Mouse (Mus musculus) liver, embryonic 15.5 days (tissue): ENCODE measurements around the gene Zfp658. TPM values are rescaled to one million over a fixed set of nuclear protein-coding genes. Genes with fewer than 3 reads are reported as not detected.
A peak's percentile ranks its signal among the peaks of the same experiment; 100 is the strongest.

ENCODE experiments used
- ATAC-seq: fragments of 200-750 bp; cut with Nextera tagmentation; 2 replicates; pipeline ENCODE4 v1.8.0; 2017; ENCODE audit warnings: moderate number of reproducible peaks, mild to moderate bottlenecking, moderate library complexity; ENCODE audit not compliant: insufficient read depth
- H3K27ac ChIP-seq: fragments of 300-500 bp; sonication (generic); replicated peaks from 2 replicates; pipeline ENCODE4 v1.5.1; 2015; ENCODE audit warnings: mild to moderate bottlenecking, inconsistent platforms
- H3K27me3 ChIP-seq: fragments of 300-500 bp; sonication (generic); 2 replicates; pipeline ENCODE4 v1.6.1; 2015; ENCODE audit warnings: mild to moderate bottlenecking, inconsistent platforms
- H3K36me3 ChIP-seq: fragments of 300-500 bp; sonication (generic); replicated peaks from 2 replicates; pipeline ENCODE4 v1.6.1; 2015; ENCODE audit warnings: moderate library complexity, mild to moderate bottlenecking, inconsistent platforms
- H3K4me1 ChIP-seq: fragments of 300-500 bp; sonication (generic); replicated peaks from 2 replicates; pipeline ENCODE4 v1.6.1; 2015; ENCODE audit warnings: inconsistent platforms
- H3K4me2 ChIP-seq: fragments of 300-500 bp; sonication (generic); 2 replicates; pipeline ENCODE4 v1.6.1; 2015; ENCODE audit warnings: moderate library complexity, mild to moderate bottlenecking, inconsistent platforms
- H3K4me3 ChIP-seq: fragments of 300-500 bp; sonication (generic); replicated peaks from 2 replicates; pipeline ENCODE4 v1.5.1; 2015; ENCODE audit warnings: mild to moderate bottlenecking, inconsistent platforms
- H3K9ac ChIP-seq: fragments of 300-500 bp; sonication (generic); 2 replicates; pipeline ENCODE4 v1.6.1; 2015; ENCODE audit warnings: moderate library complexity, mild to moderate bottlenecking, inconsistent platforms
- H3K9me3 ChIP-seq: fragments of 300-500 bp; sonication (generic); replicated peaks from 2 replicates; pipeline ENCODE4 v1.6.1; 2016; ENCODE audit warnings: inconsistent platforms
- WGBS: fragments of 180-500 bp; shearing (Covaris S2); methylation state at CpG from one replicate; pipeline ENCODE4 v1.1.7; 2015; ENCODE audit warnings: mixed read lengths; ENCODE audit not compliant: insufficient replicate concordance; 5-methylcytosine and 5-hydroxymethylcytosine counted together
- polyA plus RNA-seq: library from polyadenylated mRNA; unstranded; fragments of >200 nt; fragmentation: Nextera tagmentation; extraction: Ambion mirVana; gene quantifications from 2 replicates; pipeline ENCODE4 v1.2.1, GENCODE M21; 2015

The Zfp658 gene
- 0.18 and 0.22 TPM in 2 replicates for polyA plus RNA-seq

- Histone ChIP-seq H3K27ac (0 out of 2 replicates have a peak within 1 kb of the TSS, but pooled peaks have one; percentile 41), H3K36me3 (no peaks in the 10 kb centered on the region), H3K9me3 (no peaks in the 10 kb centered on the region), H3K9ac (peak within 1 kb of the TSS; percentile 32; the same call in 1 of the 2 replicates), H3K4me2 (peak within 1 kb of the TSS; percentile 77), H3K4me3 (peak within 1 kb of the TSS; percentile 59), H3K4me1 (0 out of 2 replicates have a peak, but pooled peaks cover 2% of the 10 kb centered on the region), H3K27me3 (no peaks in the 10 kb centered on the region)
- peak; percentile 60 for ATAC-seq
- WGBS, result under 1% methylated on average over 27 of the region's 27 CpGs
These were observed at the start of gene Zfp658 for GRCm38 (mm10) chr7:43562006-43562633. TSS of gene Zfp658 (plus strand) at chr7:43562256.

GRCm38 (mm10) chr7:43512519-43512918 lies 49.5 kb upstream of the Zfp658 start:
- H3K9ac ChIP-seq, result no peak overlapping the region
- H3K27me3 ChIP-seq, result no peaks in the 10 kb centered on the region
- H3K4me3 ChIP-seq, result no peak overlapping the region
- WGBS, result 63% methylated on average over 4 of the region's 4 CpGs
- no peaks in the 10 kb centered on the region for H3K36me3 ChIP-seq
- H3K4me2 ChIP-seq, result no peak overlapping the region
- H3K27ac ChIP-seq, result no peak overlapping the region
- no peaks in the 10 kb centered on the region for H3K4me1 ChIP-seq
- H3K9me3 ChIP-seq, result no peaks in the 10 kb centered on the region
- ATAC-seq, result no peak

- no peak for ATAC-seq
- Histone ChIP-seq H3K4me1 (no peaks in the 10 kb centered on the region), H3K4me2 (no peak overlapping the region), H3K36me3 (no peaks in the 10 kb centered on the region), H3K4me3 (no peak overlapping the region), H3K9ac (no peak overlapping the region), H3K27ac (no peak overlapping the region), H3K9me3 (no peaks in the 10 kb centered on the region), H3K27me3 (no peaks in the 10 kb centered on the region)
- WGBS, result 51% methylated on average over 5 of the region's 5 CpGs
These were observed 47.0 kb upstream of the Zfp658 start for GRCm38 (mm10) chr7:43515076-43515475.

GRCm38 (mm10) chr7:43518341-43518740 lies 43.7 kb upstream of the Zfp658 start:
- 69% methylated on average over 15 of the region's 15 CpGs for WGBS
- no peak for ATAC-seq
- no peak overlapping the region for H3K4me2 ChIP-seq

DNA sequence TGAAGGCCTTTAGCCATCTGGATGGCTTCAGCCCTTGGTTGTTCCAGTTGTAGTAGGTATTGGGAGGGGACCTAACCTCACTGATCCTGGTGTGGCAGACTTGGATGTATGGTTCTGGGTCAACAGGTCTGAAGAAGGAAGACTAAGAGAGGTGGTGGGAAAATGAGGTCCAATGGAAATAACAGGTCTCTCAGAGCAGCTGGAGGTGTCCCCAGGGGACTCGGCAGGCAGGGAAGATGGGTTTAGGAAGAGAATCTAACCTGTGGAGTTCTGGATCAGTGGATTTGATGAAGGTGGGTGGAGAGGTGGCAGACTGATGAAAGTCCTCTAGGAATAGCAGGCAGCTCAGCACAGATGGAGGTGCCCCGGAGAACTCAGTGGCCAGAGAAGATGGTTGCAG lies 39.3 kb upstream of the Zfp658 start:
- 71% methylated on average over 2 of the region's 2 CpGs for WGBS
- H3K9me3 ChIP-seq, result no peaks in the 10 kb centered on the region
- H3K4me3 ChIP-seq, result no peak overlapping the region
- no peak overlapping the region for H3K4me2 ChIP-seq
- no peaks in the 10 kb centered on the region for H3K36me3 ChIP-seq
- no peaks in the 10 kb centered on the region for H3K27me3 ChIP-seq
- no peak for ATAC-seq
- H3K4me1 ChIP-seq, result no peaks in the 10 kb centered on the region
- no peak overlapping the region for H3K27ac ChIP-seq
- H3K9ac ChIP-seq, result no peak overlapping the region

More at GRCm38 (mm10) chr7:43518341-43518740, 43.7 kb upstream of the Zfp658 start:
- Histone ChIP-seq H3K36me3 (no peaks in the 10 kb centered on the region), H3K27me3 (no peaks in the 10 kb centered on the region), H3K9ac (no peak overlapping the region), H3K9me3 (no peaks in the 10 kb centered on the region), H3K4me3 (no peak overlapping the region), H3K27ac (no peak overlapping the region), H3K4me1 (no peaks in the 10 kb centered on the region)

DNA sequence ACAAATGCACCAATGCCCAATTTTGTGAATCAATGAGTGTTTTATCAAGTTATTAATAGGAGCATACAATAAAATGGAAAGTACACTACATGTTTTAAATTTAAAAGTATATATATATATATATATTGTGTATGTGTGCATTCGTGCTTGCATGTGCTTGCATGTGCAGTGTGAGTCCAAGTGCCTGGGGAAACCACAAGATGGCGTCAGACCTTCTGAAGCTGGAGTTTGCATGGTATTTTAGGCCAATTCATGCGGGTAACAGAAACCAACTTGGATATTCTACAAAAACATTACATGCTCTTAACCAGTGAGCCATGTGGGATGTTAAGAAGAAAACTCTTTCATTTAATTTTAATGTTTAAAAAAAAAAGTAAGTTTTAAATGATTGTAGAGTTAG lies 36.7 kb upstream of the Zfp658 start:
- H3K4me2 ChIP-seq, result no peak overlapping the region
- H3K4me3 ChIP-seq, result no peak overlapping the region
- ATAC-seq, result no peak
- H3K36me3 ChIP-seq, result no peaks in the 10 kb centered on the region
- no peak overlapping the region for H3K9ac ChIP-seq
- H3K9me3 ChIP-seq, result no peaks in the 10 kb centered on the region
- 27% methylated on average over 3 of the region's 3 CpGs for WGBS
- H3K4me1 ChIP-seq, result no peaks in the 10 kb centered on the region
- no peak overlapping the region for H3K27ac ChIP-seq
- no peaks in the 10 kb centered on the region for H3K27me3 ChIP-seq

DNA sequence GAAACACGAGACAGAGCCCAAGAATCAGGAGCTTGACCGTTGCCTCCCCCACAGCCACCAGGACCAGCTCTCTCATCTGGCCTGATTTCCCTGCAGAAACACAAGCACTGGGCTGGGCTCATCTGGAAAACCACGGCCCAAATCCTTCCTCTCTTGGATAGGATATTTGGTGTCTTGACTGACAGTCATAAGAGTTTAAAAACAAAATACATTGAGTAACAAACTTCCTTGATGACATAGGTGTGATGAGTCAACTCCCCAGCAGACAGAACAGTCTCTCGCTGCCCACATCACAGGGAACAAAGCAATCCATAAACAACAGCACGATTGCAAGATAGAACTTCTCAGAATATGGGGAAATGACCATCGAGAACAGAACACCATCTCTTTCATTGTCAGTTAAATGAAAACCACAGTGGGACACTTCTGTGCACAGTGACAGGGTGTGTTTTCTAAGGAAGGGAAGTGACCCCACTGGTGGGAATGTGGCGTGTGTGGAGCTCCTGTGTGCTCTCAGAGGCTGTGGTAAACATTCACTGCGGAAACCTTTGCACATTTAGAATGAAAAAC lies 31.8 kb upstream of the Zfp658 start:
- Histone ChIP-seq H3K4me1 (no peaks in the 10 kb centered on the region), H3K9ac (no peak overlapping the region), H3K27ac (no peak overlapping the region), H3K36me3 (no peaks in the 10 kb centered on the region), H3K9me3 (no peaks in the 10 kb centered on the region), H3K27me3 (no peaks in the 10 kb centered on the region), H3K4me3 (no peak overlapping the region), H3K4me2 (peak overlapping the region; percentile 10; the same call in 1 of the 2 replicates)
- 30% methylated on average over 8 of the region's 8 CpGs for WGBS
- ATAC-seq, result no peak

DNA sequence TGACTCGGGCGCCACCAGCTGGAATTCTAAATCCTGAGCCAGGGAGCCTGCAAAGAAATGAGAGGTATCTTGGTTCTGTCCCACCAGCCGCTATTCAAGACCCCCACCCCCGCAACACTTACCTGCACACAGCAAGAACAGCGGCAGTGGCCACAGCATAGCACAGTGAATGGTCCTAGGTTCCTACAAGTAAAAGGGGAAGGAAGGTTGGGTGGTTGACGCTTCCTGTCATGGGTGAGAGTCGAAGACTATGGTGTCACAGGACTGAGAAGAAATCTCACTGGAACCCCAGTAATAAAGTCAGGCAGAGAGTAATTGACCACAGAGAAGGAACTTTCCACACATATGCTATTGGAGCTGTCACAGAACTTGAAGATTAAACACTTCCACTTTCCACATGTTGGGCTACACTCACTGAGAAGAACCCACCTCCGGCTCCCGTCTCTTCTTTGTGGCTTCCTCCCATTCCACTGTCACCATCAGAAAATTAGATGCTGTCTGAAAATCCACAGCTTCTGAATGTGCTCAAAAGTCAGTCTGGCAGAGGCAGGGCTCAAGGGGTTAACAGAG lies 29.0 kb upstream of the Zfp658 start:
- peak overlapping the region; percentile 18; the same call in 1 of the 2 replicates for H3K4me2 ChIP-seq
- peak; percentile 37; the same call in 1 of the 2 replicates for ATAC-seq
- peak overlapping the region; percentile 42 for H3K27ac ChIP-seq
- no peaks in the 10 kb centered on the region for H3K9me3 ChIP-seq
- 24% methylated on average over 9 of the region's 9 CpGs for WGBS
- no peaks in the 10 kb centered on the region for H3K27me3 ChIP-seq
- no peaks in the 10 kb centered on the region for H3K4me1 ChIP-seq
- H3K4me3 ChIP-seq, result peak overlapping the region; percentile 22; the same call in 1 of the 2 replicates
- no peak overlapping the region for H3K9ac ChIP-seq
- H3K36me3 ChIP-seq, result no peaks in the 10 kb centered on the region

GRCm38 (mm10) chr7:43538524-43538923 lies 23.5 kb upstream of the Zfp658 start:
- H3K36me3 ChIP-seq, result no peaks in the 10 kb centered on the region
- no peak for ATAC-seq
- WGBS, result 43% methylated on average over 4 of the region's 4 CpGs
- no peak overlapping the region for H3K9ac ChIP-seq
- H3K4me2 ChIP-seq, result no peak overlapping the region
- no peaks in the 10 kb centered on the region for H3K9me3 ChIP-seq
- no peaks in the 10 kb centered on the region for H3K27me3 ChIP-seq
- H3K27ac ChIP-seq, result no peak overlapping the region
- H3K4me3 ChIP-seq, result no peak overlapping the region
- no peaks in the 10 kb centered on the region for H3K4me1 ChIP-seq

GRCm38 (mm10) chr7:43544225-43544977 lies 17.7 kb upstream of the Zfp658 start, which contains the start of gene Cd33:
TSS of gene Cd33 (minus strand) at chr7:43544428.
- Histone ChIP-seq H3K4me2 (no peak within 1 kb of the TSS), H3K9ac (no peak within 1 kb of the TSS), H3K27me3 (no peaks in the 10 kb centered on the region), H3K4me1 (no peaks in the 10 kb centered on the region), H3K9me3 (no peaks in the 10 kb centered on the region), H3K4me3 (no peak within 1 kb of the TSS), H3K27ac (no peak within 1 kb of the TSS), H3K36me3 (no peaks in the 10 kb centered on the region)
- ATAC-seq, result no peak
- WGBS, result 37% methylated on average over 7 of the region's 7 CpGs
